Comparison of ENCODE assay signal across 1 mouse cellular context in genomic region chr11:78837989-78838388, GRCm38 (mm10).
TF ChIP-seq lines count a peak whose summit lies in the region.

No protein-coding gene starts in this region.

TF ChIP-seq in MEL, 35 proteins besides CTCF, POLR2A, EP300 and RAD21 (continued from another document):
- TF ChIP-seq GATA1 (IDR thresholded peaks at IDR 0.05; ENCODE audit: low read depth, low read length) (no peak), SIN3A (IDR thresholded peaks at IDR 0.05; ENCODE audit: low read length) (peak; percentile 38; the same call in 1 of the 2 replicates), CHD1 (IDR thresholded peaks at IDR 0.05; ENCODE audit: low read depth, low read length) (no peak), RCOR1 (IDR thresholded peaks at IDR 0.05; ENCODE audit: low read depth, low read length) (no peak), ELF1 (IDR thresholded peaks at IDR 0.05; ENCODE audit: low read depth, low read length) (peak; percentile 38; the same call in 1 of the 2 replicates), TCF12 (IDR thresholded peaks at IDR 0.05; ENCODE audit: low read depth, low read length) (peak; percentile 23; the same call in 1 of the 2 replicates), MAFK (IDR thresholded peaks at IDR 0.05; ENCODE audit: borderline replicate concordance, low read depth, low read length) (no peak; the same call in 1 of the 2 replicates)
